Mouse (Mus musculus) ovary, postnatal 36 days (tissue): ENCODE data around the gene Trim10.

ENCODE experiments used
- DNase-seq: peaks from one replicate; pipeline ENCODE4 v3.0.0; 2022; ENCODE audit warnings: low spot score, mixed read lengths

Trim10 gene

GRCm38 (mm10) chr17:36869284-36869954, at the start of gene Trim10:
Gene Trim10 (plus strand): TSS chr17:36869574.
- DNase-seq, result no peak

- DNase-seq, result peak; percentile 47
Observed at GRCm38 (mm10) chr17:36824005-36824404, 45.4 kb upstream of the Trim10 start.

GRCm38 (mm10) chr17:36825525-36825924, 43.8 kb upstream of the Trim10 start:
- no peak for DNase-seq

- peak; percentile 69 for DNase-seq
Observed at GRCm38 (mm10) chr17:36826002-36826401, 43.4 kb upstream of the Trim10 start.

- no peak for DNase-seq
Observed at GRCm38 (mm10) chr17:36828488-36828887, 40.9 kb upstream of the Trim10 start.

- DNase-seq, result no peak
Observed at GRCm38 (mm10) chr17:36830470-36830869, 38.9 kb upstream of the Trim10 start.

- DNase-seq, result no peak
Observed at GRCm38 (mm10) chr17:36832694-36833093, 36.7 kb upstream of the Trim10 start.

GRCm38 (mm10) chr17:36835591-36836426, 33.6 kb upstream of the Trim10 start:
- DNase-seq, result peak; percentile 54

- DNase-seq, result no peak
Observed at GRCm38 (mm10) chr17:36836427-36836812, 33.0 kb upstream of the Trim10 start.

GRCm38 (mm10) chr17:36836874-36837647, 32.3 kb upstream of the Trim10 start, which contains the start of gene Trim26:
Gene Trim26 (plus strand): TSS chr17:36837134.
- peak; percentile 95 for DNase-seq

- DNase-seq, result no peak
Observed at GRCm38 (mm10) chr17:36839001-36839400, 30.4 kb upstream of the Trim10 start.

- DNase-seq, result no peak
Observed at GRCm38 (mm10) chr17:36839931-36840330, 29.4 kb upstream of the Trim10 start.

GRCm38 (mm10) chr17:36840961-36841445, 28.4 kb upstream of the Trim10 start:
- DNase-seq, result no peak

- no peak for DNase-seq
Observed at GRCm38 (mm10) chr17:36843696-36844095, 25.7 kb upstream of the Trim10 start.

- DNase-seq, result no peak
Observed at GRCm38 (mm10) chr17:36844286-36844719, 25.1 kb upstream of the Trim10 start.

GRCm38 (mm10) chr17:36844725-36845124, 24.6 kb upstream of the Trim10 start:
- peak; percentile 27 for DNase-seq

- no peak for DNase-seq
Observed at GRCm38 (mm10) chr17:36848911-36849310, 20.5 kb upstream of the Trim10 start.

- DNase-seq, result no peak
Observed at GRCm38 (mm10) chr17:36849992-36850391, 19.4 kb upstream of the Trim10 start.

GRCm38 (mm10) chr17:36851200-36851599, 18.2 kb upstream of the Trim10 start:
- no peak for DNase-seq

GRCm38 (mm10) chr17:36851627-36852026, 17.7 kb upstream of the Trim10 start:
- DNase-seq, result no peak

- no peak for DNase-seq
Observed at GRCm38 (mm10) chr17:36855484-36855883, 13.9 kb upstream of the Trim10 start.

- no peak for DNase-seq
Observed at GRCm38 (mm10) chr17:36856236-36856635, 13.1 kb upstream of the Trim10 start.
